Mouse (Mus musculus) olfactory bulb, adult 2 months (tissue): Measurements from ENCODE around the gene Ints14.

Experiments used
- CTCF ChIP-seq: fragments of 200-500 bp; IDR thresholded peaks from 2 replicates; pipeline ENCODE4 v1.5.1; 2012; ENCODE audit warnings: low read depth, mild to moderate bottlenecking, low read length, moderate library complexity; ENCODE audit not compliant: insufficient read depth
- POLR2A ChIP-seq: fragments of 200-500 bp; IDR thresholded peaks from 2 replicates; pipeline ENCODE4 v1.6.1; 2012; ENCODE audit warnings: mild to moderate bottlenecking, low read depth, low read length, moderate library complexity; ENCODE audit not compliant: insufficient read depth

- no peak for TF ChIP-seq CTCF
- no peak for TF ChIP-seq POLR2A
Observed at GRCm38 (mm10) chr9:64914629-64915028, 46.1 kb upstream of the Ints14 start.
